In the genomic region with DNA sequence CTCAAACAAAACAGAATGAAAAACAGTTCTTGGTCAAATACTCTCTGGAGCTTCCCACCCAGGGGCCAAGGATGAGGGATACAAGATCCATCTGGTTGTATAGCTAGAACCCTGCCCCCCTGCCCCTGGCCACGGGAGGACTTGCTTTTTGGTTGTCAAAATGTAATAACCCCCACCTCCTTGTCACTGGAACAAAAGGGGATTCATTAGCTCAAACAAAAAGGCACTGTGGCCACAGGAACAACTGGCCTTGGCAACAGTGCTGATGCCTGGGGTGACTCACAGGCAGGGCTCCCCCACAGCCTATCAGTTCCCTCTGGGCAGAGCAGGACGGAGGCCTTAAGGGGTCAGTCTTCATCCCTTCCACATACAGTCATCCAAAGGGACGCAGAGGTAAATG, we compare ENCODE assay signal across 10 mouse cellular contexts. TPM values are rescaled to one million over a fixed set of nuclear protein-coding genes. Genes with fewer than 3 reads are reported as not detected.
DNase-seq lines count a peak whose midpoint lies in the region; ATAC-seq lines count a peak whose summit lies in the region.
"Had no signal": no experiment of that assay in that cellular context is flagged by ENCODE, and none has a peak within 500 bp of the region (broad histone marks: within the 10 kb centered on the region; RNA-seq: fewer than 3 reads in every experiment).

No protein-coding gene starts in this region.

- no peak overlapping the region for H3K4me3 ChIP-seq in heart, embryonic 10.5 days
- H3K4me3 ChIP-seq: embryonic facial prominence, embryonic 15.5 days; liver, embryonic 13.5 days had no signal

- no peak for ATAC-seq in CD4-positive, CD25-positive, alpha-beta regulatory T cell, adult 4 months

- H3K4me1 ChIP-seq in heart, embryonic 10.5 days, result peaks cover 17% of the 10 kb centered on the region; the same call in 1 of the 2 replicates
- H3K4me1 ChIP-seq: liver, embryonic 13.5 days had no signal

- no peaks in the 10 kb centered on the region for H3K27me3 ChIP-seq in heart, embryonic 10.5 days (ENCODE audit: insufficient read depth, poor library complexity, severe bottlenecking)
- H3K27me3 ChIP-seq: embryonic facial prominence, embryonic 15.5 days; liver, embryonic 13.5 days had no signal

- H3K27ac ChIP-seq in heart, embryonic 10.5 days, result peak overlapping the region; percentile 42; the same call in 1 of the 2 replicates
- H3K27ac ChIP-seq: embryonic facial prominence, embryonic 15.5 days; liver, embryonic 13.5 days had no signal

- H3K9me3 ChIP-seq in heart, embryonic 10.5 days, result peaks cover 2% of the 10 kb centered on the region; the same call in 1 of the 2 replicates
- H3K9me3 ChIP-seq: embryonic facial prominence, embryonic 15.5 days; liver, embryonic 13.5 days had no signal

- intact Hi-C loops in left cerebral cortex, postnatal 4 days (cut with DNase I), result no loop called here

- WGBS in heart, embryonic 10.5 days, result 38% methylated on average over 3 of the region's 3 CpGs

- no peaks in the 10 kb centered on the region for H3K36me3 ChIP-seq in heart, embryonic 10.5 days
- H3K36me3 ChIP-seq: embryonic facial prominence, embryonic 15.5 days; liver, embryonic 13.5 days had no signal

- DNase-seq in frontal cortex, adult 2 months (ENCODE audit: extremely low spot score in 1 of 2, low spot score in 1 of 2), result peak; percentile 53 to 57
- no peak for DNase-seq in frontal cortex, postnatal 14 days (ENCODE audit: low spot score in 2 of 2)
- peak; percentile 62 for DNase-seq in retina, postnatal 1 day
- no peak for DNase-seq in retina, embryonic 14.5 days (ENCODE audit: low spot score)
- DNase-seq in heart, embryonic 10.5 days (ENCODE audit: low spot score), result peak; percentile 83
- DNase-seq in left cerebral cortex, postnatal 4 days, result peak; percentile 48
- DNase-seq in thymus, postnatal 14 days, result no peak
- DNase-seq: liver, embryonic 13.5 days had no signal

RNA-seq across cellular contexts. Expression of a gene that starts 6.6 kb away (rescaled TPM):
- polyA plus RNA-seq in frontal cortex, adult 2 months (2012; rRNA removed), result 26.9 and 32.3 TPM in 2 replicates
- 36.6 and 43.7 TPM in 2 replicates for polyA plus RNA-seq in heart, embryonic 10.5 days (2016; fragmentation: Nextera tagmentation; extraction: Ambion mirVana)
- total RNA-seq in left cerebral cortex, postnatal 4 days (2021), result 10 to 100 TPM; 50.3 to 64.9 TPM
- polyA plus RNA-seq in CD4-positive, CD25-positive, alpha-beta regulatory T cell, adult 4 months (2017; shearing (Covaris generic)), result 10 to 100 TPM; 22.7 to 30.8 TPM

Comparison
In these comparisons a context has a peak if more than half of its experiments do, and no peak if none do; other contexts are left out.
1. DNase-seq: peak in frontal cortex, adult 2 months (2 of 2), retina, postnatal 1 day (single experiment), heart, embryonic 10.5 days (single experiment) and left cerebral cortex, postnatal 4 days (single experiment); none in frontal cortex, postnatal 14 days (0 of 2), retina, embryonic 14.5 days (single experiment) and thymus, postnatal 14 days (single experiment).